Mouse (Mus musculus): Measurements from ENCODE around the gene Frs3.

GRCm38 (mm10) chr17:47663009-47663713, 25.7 kb upstream of the Frs3 start:
- no peak for TF ChIP-seq CTCF (IDR thresholded peaks at IDR 0.05; ENCODE audit: borderline replicate concordance, insufficient read depth, low read length)
- no peak for TF ChIP-seq POLR2A (IDR thresholded peaks at IDR 0.05; ENCODE audit: low read depth, low read length)

All from embryonic fibroblast, embryonic 13.5 days (primary cell).